Mouse (Mus musculus): ENCODE data around the gene Tekt1.

- TF ChIP-seq ZNF384 (IDR thresholded peaks at IDR 0.05; ENCODE audit: low read depth, low read length): no peak
- TF ChIP-seq HCFC1 (IDR thresholded peaks at IDR 0.05; ENCODE audit: borderline replicate concordance, insufficient read depth, low read length): no peak
- no peak for TF ChIP-seq CHD2 (IDR thresholded peaks at IDR 0.05; ENCODE audit: low read depth, low read length)
- no peak for TF ChIP-seq ZC3H11A (IDR thresholded peaks at IDR 0.05; ENCODE audit: borderline replicate concordance, low read depth, low read length)
Measured at GRCm38 (mm10) chr11:72367934-72368674, 5.9 kb upstream of the Tekt1 start.

Measured in ES-E14 (cell line).